Mouse (Mus musculus) megakaryocyte-erythroid progenitor cell, adult 5-6 weeks (primary cell): ENCODE results near the gene Gm11009. TPM values are rescaled to one million over a fixed set of nuclear protein-coding genes. Genes with fewer than 3 reads are reported as not detected.
"Not testable (repeated sequence)": the region's sequence is repeated elsewhere in the genome, so short reads cannot be mapped to it uniquely, and the experiment has no call there.

Source experiments
- ATAC-seq: replicated peaks from 2 replicates; pipeline ENCODE4 v1.8.0; 2016; ENCODE audit warnings: mild to moderate bottlenecking, inconsistent platforms; ENCODE audit not compliant: severe bottlenecking, poor library complexity, low FRiP score, low TSS enrichment
- total RNA-seq, 2 experiments: library from RNA; stranded (forward) in 1 of 2; stranded (reverse) in 1 of 2; fragments of 200-1000, 215-1000 nt in 1 of 2; fragments of >200 nt in 1 of 2; fragmentation: Nextera tagmentation in 1 of 2; gene quantifications; 2 replicates each; pipeline ENCODE4 v1.2.3; 2014 to 2017

Gene Gm11009
- total RNA-seq (2014; fragmentation: Nextera tagmentation) (not detected in 2 replicates), total RNA-seq (2017) (not detected in 2 replicates)

GRCm38 (mm10) chr2:176319394-176319793 is at the start of gene Gm11009:
Gm11009 (minus strand) TSS chr2:176319494.
- not testable (repeated sequence) for ATAC-seq

Other genes starting within 250 kb of the Gm11009 start
- 1.2 and 1.5 TPM in 2 replicates for gene Gm2004, start 169.7 kb downstream of the Gm11009 start, total RNA-seq (2014; fragmentation: Nextera tagmentation)
- 34.7 TPM in 1 of 2 replicates, not detected in the other for gene Gm2004, start 169.7 kb downstream of the Gm11009 start, total RNA-seq (2017)
- 10.1 and 15.5 TPM in 2 replicates for gene 2210418O10Rik, start 92.9 kb downstream of the Gm11009 start, total RNA-seq (2014; fragmentation: Nextera tagmentation)
- gene 2210418O10Rik, start 92.9 kb downstream of the Gm11009 start, total RNA-seq (2017), result 13.9 and 17.3 TPM in 2 replicates
- gene Gm14435, start 104.1 kb upstream of the Gm11009 start, total RNA-seq (2014; fragmentation: Nextera tagmentation), result 3.8 TPM in 1 of 2 replicates, not detected in the other
- gene Gm14435, start 104.1 kb upstream of the Gm11009 start, total RNA-seq (2017), result not detected in 2 replicates
- gene Gm14434, start 167.3 kb upstream of the Gm11009 start, total RNA-seq (2014; fragmentation: Nextera tagmentation), result not detected in 2 replicates
- 14.5 and 15.6 TPM in 2 replicates for gene Gm14434, start 167.3 kb upstream of the Gm11009 start, total RNA-seq (2017)
- gene Zfp967, start 201.6 kb upstream of the Gm11009 start, total RNA-seq (2014; fragmentation: Nextera tagmentation), result not detected in 2 replicates
- not detected in 2 replicates for gene Zfp967, start 201.6 kb upstream of the Gm11009 start, total RNA-seq (2017)